Mouse (Mus musculus) kidney, adult 2 months (tissue): ENCODE results near the gene Slc39a7. TPM values are rescaled to one million over a fixed set of nuclear protein-coding genes. Genes with fewer than 3 reads are reported as not detected.

ENCODE experiments used
- DNase-seq: peaks from one replicate; pipeline ENCODE4 v3.0.0; 2021
- H3K27ac ChIP-seq: fragments of 200-500 bp; 2 replicates; pipeline ENCODE4 v1.5.1; 2012; ENCODE audit warnings: low read depth, low read length, control low read depth, inconsistent platforms; ENCODE audit not compliant: insufficient read depth
- H3K27me3 ChIP-seq: fragments of 200-500 bp; replicated peaks from 2 replicates; pipeline ENCODE4 v1.6.1; 2012; ENCODE audit warnings: mild to moderate bottlenecking, moderate library complexity, low read length, inconsistent platforms; ENCODE audit not compliant: control insufficient read depth, insufficient read depth
- H3K36me3 ChIP-seq: fragments of 200-500 bp; 2 replicates; pipeline ENCODE4 v1.6.1; 2012; ENCODE audit warnings: mild to moderate bottlenecking, moderate library complexity, low read length, inconsistent platforms; ENCODE audit not compliant: control insufficient read depth, insufficient read depth
- H3K4me1 ChIP-seq: fragments of 200-500 bp; 2 replicates; pipeline ENCODE4 v1.6.1; 2011; ENCODE audit warnings: low read length; ENCODE audit not compliant: control insufficient read depth, insufficient read depth
- H3K4me3 ChIP-seq: fragments of 200-500 bp; 2 replicates; pipeline ENCODE4 v1.5.1; 2011; ENCODE audit warnings: mild to moderate bottlenecking, low read depth, low read length, control low read depth; ENCODE audit not compliant: insufficient read depth
- CTCF ChIP-seq: fragments of 200-500 bp; conservative IDR thresholded peaks from 2 replicates; pipeline ENCODE4 v1.5.1; 2011; ENCODE audit warnings: low read depth, mild to moderate bottlenecking, control low read depth, low read length, moderate library complexity, mixed read lengths; ENCODE audit not compliant: insufficient read depth, insufficient read length
- POLR2A ChIP-seq: fragments of 200-500 bp; IDR thresholded peaks from one replicate; pipeline ENCODE4 v1.6.1; 2011; ENCODE audit warnings: low read depth, low read length, control low read depth
- WGBS: fragments of 180-500 bp; shearing (Covaris S2); methylation state at CpG from one replicate; pipeline ENCODE4 v1.1.7; 2018; 5-methylcytosine and 5-hydroxymethylcytosine counted together
- polyA plus RNA-seq: library from polyadenylated mRNA; depleted of rRNA; stranded (reverse); fragments of >200 nt; gene quantifications from 2 replicates; pipeline ENCODE4 v1.2.3, GENCODE M21; 2012

Gene Slc39a7
- polyA plus RNA-seq, 1 experiment = 90.4 TPM

GRCm38 (mm10) chr17:34032174-34032632, 721 bp upstream of the Slc39a7 start:
- peak; percentile 79 for DNase-seq
- Histone ChIP-seq H3K27ac (peak overlapping the region; percentile 86), H3K36me3 (no peaks in the 10 kb centered on the region), H3K4me3 (peak overlapping the region; percentile 84), H3K27me3 (no peaks in the 10 kb centered on the region), H3K4me1 (peaks cover 19% of the 10 kb centered on the region)
- WGBS = under 1% methylated on average over 47 of the region's 48 CpGs
- TF ChIP-seq POLR2A = no peak
- TF ChIP-seq CTCF = no peak

- Histone ChIP-seq H3K4me1 (peaks cover 25% of the 10 kb centered on the region), H3K27ac (peak overlapping the region; percentile 68), H3K27me3 (no peaks in the 10 kb centered on the region), H3K4me3 (peak overlapping the region; percentile 88), H3K36me3 (no peaks in the 10 kb centered on the region)
- TF ChIP-seq CTCF = no peak
- no peak for TF ChIP-seq POLR2A
- WGBS = 1% methylated on average over 20 of the region's 20 CpGs
- no peak for DNase-seq
Observed at GRCm38 (mm10) chr17:34030861-34031326, 588 bp downstream of the Slc39a7 start.

- peaks cover 25% of the 10 kb centered on the region for H3K4me1 ChIP-seq
- TF ChIP-seq CTCF (no peak), POLR2A (no peak)
- peak overlapping the region; percentile 88 for H3K4me3 ChIP-seq
- H3K27me3 ChIP-seq = no peaks in the 10 kb centered on the region
- 56% methylated on average over 21 of the region's 21 CpGs for WGBS
- DNase-seq = no peak
- H3K36me3 ChIP-seq = no peaks in the 10 kb centered on the region
- no peak overlapping the region for H3K27ac ChIP-seq
Observed at GRCm38 (mm10) chr17:34029890-34030595, 1.4 kb downstream of the Slc39a7 start.

DNA sequence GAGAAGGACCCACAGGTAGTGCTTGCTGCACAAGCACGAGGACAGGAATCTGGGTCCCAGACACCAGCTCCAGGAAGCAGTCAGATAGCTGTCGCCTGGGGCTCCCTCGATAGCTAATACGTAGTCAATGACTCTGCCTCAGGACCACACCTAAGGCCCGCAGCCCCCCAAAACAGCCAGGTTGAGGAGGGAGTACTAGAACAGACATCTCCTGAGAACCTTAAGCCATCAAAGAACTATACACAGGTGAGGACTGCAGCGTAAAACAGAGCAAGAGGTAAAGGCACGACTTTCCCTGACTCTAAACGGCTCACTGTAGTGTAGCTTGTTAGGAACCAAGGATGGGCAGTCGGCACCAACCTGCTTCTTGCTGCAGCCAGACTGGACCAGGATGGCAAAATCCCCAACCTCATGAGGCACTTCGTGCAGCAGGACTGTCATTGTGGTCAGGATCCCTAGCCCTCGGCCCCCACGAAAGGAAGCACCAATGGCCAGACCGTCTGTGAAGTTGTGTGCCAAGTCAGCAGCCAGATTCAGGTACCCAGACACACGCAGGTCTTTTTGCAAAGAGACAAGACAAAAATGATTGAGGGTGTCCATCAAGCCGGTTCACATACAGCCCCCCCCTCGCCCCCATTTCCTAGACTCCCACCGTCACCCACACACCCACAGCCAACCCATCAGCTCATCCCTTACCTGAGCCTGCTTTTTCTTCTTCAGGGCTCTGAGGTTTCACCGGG, 2.2 kb downstream of the Slc39a7 start:
- Histone ChIP-seq H3K4me3 (no peak overlapping the region), H3K4me1 (peaks cover 25% of the 10 kb centered on the region), H3K36me3 (no peaks in the 10 kb centered on the region), H3K27ac (no peak overlapping the region), H3K27me3 (no peaks in the 10 kb centered on the region)
- TF ChIP-seq POLR2A (no peak), CTCF (no peak)
- 85% methylated on average over 18 of the region's 18 CpGs for WGBS
- DNase-seq = no peak

DNA sequence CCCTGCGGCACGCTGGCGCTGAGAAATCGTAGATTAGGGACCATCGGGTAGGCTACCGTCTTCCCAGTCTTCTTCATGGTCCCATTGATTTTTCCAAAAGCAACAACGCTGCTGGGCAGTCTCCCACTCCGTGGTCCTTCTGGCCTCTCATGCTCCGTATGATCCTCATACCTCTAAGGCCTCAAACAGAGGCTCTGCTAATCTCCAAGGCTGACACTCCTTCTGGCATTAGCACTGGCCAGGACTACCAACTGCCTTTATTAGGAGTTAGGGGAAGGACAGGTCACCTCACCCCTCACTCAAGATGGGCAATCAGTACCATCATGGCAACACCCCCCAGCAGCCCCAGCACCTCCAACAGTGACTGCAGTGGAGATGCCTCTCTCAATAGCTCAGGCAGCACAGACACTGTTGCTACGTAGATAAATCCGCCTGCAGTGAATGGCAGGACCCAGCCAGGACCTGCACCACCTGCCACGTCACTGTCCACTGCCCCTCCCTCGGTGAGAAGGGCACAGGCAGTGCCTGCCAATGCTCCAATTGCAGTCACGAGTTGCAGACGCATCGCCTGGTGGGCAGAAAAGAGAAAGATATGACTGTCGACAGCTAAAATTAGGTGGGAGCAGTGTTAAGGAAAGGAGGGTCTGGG, 2.9 kb downstream of the Slc39a7 start:
- DNase-seq = no peak
- H3K4me1 ChIP-seq = peaks cover 28% of the 10 kb centered on the region

GRCm38 (mm10) chr17:34027656-34028223, 3.7 kb downstream of the Slc39a7 start, which contains the start of gene H2-Ke6:
Gene H2-Ke6, minus strand, starts transcription at chr17:34028060.
- H3K36me3 ChIP-seq = no peaks in the 10 kb centered on the region
- WGBS = under 1% methylated on average over 49 of the region's 49 CpGs
- no peaks in the 10 kb centered on the region for H3K27me3 ChIP-seq
- peak within 1 kb of the TSS; percentile 73 for H3K27ac ChIP-seq
- peak; percentile 74 for TF ChIP-seq POLR2A
- 0 out of 2 replicates have a peak, but pooled peaks have one; percentile 3 for TF ChIP-seq CTCF
- peaks cover 23% of the 10 kb centered on the region for H3K4me1 ChIP-seq
- peak; percentile 98 for DNase-seq
- H3K4me3 ChIP-seq = peak within 1 kb of the TSS; percentile 90

More for the DNA sequence above, 2.9 kb downstream of the Slc39a7 start:
- WGBS = 80% methylated on average over 17 of the region's 17 CpGs
- Histone ChIP-seq H3K27ac (no peak overlapping the region), H3K27me3 (no peaks in the 10 kb centered on the region), H3K36me3 (no peaks in the 10 kb centered on the region), H3K4me3 (no peak overlapping the region)
- no peak for TF ChIP-seq POLR2A
- no peak for TF ChIP-seq CTCF

DNA sequence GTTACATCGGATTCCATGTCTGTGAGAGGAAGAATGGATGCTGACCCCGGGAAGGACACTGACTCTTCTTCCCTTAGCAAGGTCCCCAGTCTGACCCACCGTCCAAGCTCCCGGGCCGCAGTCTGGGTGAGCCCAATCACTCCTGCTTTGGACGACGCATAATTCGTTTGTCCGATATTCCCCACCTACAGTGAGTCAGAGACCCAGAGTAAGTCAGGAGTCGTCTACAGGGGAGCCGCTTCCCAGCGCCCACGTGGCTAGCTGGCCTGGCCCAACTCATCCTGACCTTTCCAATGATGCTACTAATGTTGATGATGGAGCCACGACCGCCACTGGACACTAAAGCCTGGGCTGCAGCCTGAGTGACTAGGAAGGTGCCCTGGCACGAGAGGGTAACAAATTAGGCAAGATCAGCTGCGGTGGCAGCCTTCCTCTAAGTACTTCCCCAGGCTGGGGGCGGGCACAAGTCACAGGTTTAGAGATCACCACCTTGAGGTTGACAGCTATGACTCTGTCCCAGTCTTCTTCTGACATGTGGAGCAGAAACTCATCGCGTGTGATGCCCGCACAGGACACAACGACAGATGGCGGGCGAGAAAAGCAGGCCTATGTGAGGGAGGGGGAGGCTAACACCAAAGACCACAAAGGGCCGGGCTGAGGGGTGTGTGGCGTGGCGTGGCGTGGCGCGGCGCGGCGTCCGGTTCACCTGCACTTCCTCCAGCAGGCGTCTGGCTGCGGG, 4.4 kb downstream of the Slc39a7 start:
- 14% methylated on average over 36 of the region's 36 CpGs for WGBS
- no peaks in the 10 kb centered on the region for H3K36me3 ChIP-seq
- peak overlapping the region; percentile 73 for H3K27ac ChIP-seq
- peak; percentile 51 for DNase-seq
- TF ChIP-seq CTCF (no peak), POLR2A (no peak)
- H3K27me3 ChIP-seq = no peaks in the 10 kb centered on the region
- peak overlapping the region; percentile 90 for H3K4me3 ChIP-seq
- peaks cover 21% of the 10 kb centered on the region; the same call in 1 of the 2 replicates for H3K4me1 ChIP-seq
